Mouse (Mus musculus): ENCODE results near the gene Tsnaxip1. TPM values are rescaled to one million over a fixed set of nuclear protein-coding genes. Genes with fewer than 3 reads are reported as not detected.

Gene Tsnaxip1
- polyA plus RNA-seq, 1 experiment from 2014 or later, result 0.21 TPM

GRCm38 (mm10) chr8:105880754-105881520, 53.4 kb downstream of the Tsnaxip1 start, which contains the start of gene Edc4:
Gene Edc4, plus strand, starts transcription at chr8:105880881.
- Histone ChIP-seq H3K27me3 (ENCODE audit: insufficient read depth, low read length) (no peaks in the 10 kb centered on the region), H3K4me1 (ENCODE audit: insufficient read depth, low read length) (peaks cover 18% of the 10 kb centered on the region), H3K36me3 (ENCODE audit: insufficient read depth, low read length) (peaks cover 46% of the 10 kb centered on the region), H3K4me2 (replicated peaks; ENCODE audit: low read depth, low read length) (peak within 1 kb of the TSS; percentile 87), H3K9me3 (ENCODE audit: low read length) (no peaks in the 10 kb centered on the region), H3K27ac (ENCODE audit: low read length) (peak within 1 kb of the TSS; percentile 44; the same call in 1 of the 2 replicates), H3K9ac (replicated peaks; ENCODE audit: low read length) (peak within 1 kb of the TSS; percentile 92), H3K4me3 (ENCODE audit: low read length) (peak within 1 kb of the TSS; percentile 85)
- WGBS, result under 1% methylated on average over 45 of the region's 45 CpGs
- ATAC-seq (ENCODE audit: low FRiP score, low TSS enrichment), result peak; percentile 84

GRCm38 (mm10) chr8:105889756-105890465, 62.4 kb downstream of the Tsnaxip1 start:
- Histone ChIP-seq H3K9me3 (ENCODE audit: low read length) (no peaks in the 10 kb centered on the region), H3K4me3 (ENCODE audit: low read length) (no peak overlapping the region), H3K27ac (ENCODE audit: low read length) (no peak overlapping the region), H3K9ac (replicated peaks; ENCODE audit: low read length) (no peak overlapping the region), H3K4me2 (replicated peaks; ENCODE audit: low read depth, low read length) (no peak overlapping the region), H3K4me1 (ENCODE audit: insufficient read depth, low read length) (peaks cover 3% of the 10 kb centered on the region; the same call in 1 of the 2 replicates), H3K27me3 (ENCODE audit: insufficient read depth, low read length) (no peaks in the 10 kb centered on the region), H3K36me3 (ENCODE audit: insufficient read depth, low read length) (peaks cover 76% of the 10 kb centered on the region)
- no peak for ATAC-seq (ENCODE audit: low FRiP score, low TSS enrichment)
- 93% methylated on average over 12 of the region's 12 CpGs for WGBS

- Histone ChIP-seq H3K4me1 (ENCODE audit: insufficient read depth, low read length) (peaks cover 3% of the 10 kb centered on the region; the same call in 1 of the 2 replicates), H3K36me3 (ENCODE audit: insufficient read depth, low read length) (peaks cover 66% of the 10 kb centered on the region), H3K9ac (replicated peaks; ENCODE audit: low read length) (no peak overlapping the region), H3K9me3 (ENCODE audit: low read length) (no peaks in the 10 kb centered on the region), H3K27ac (ENCODE audit: low read length) (no peak overlapping the region), H3K4me2 (replicated peaks; ENCODE audit: low read depth, low read length) (no peak overlapping the region), H3K4me3 (ENCODE audit: low read length) (no peak overlapping the region), H3K27me3 (ENCODE audit: insufficient read depth, low read length) (no peaks in the 10 kb centered on the region)
- ATAC-seq (ENCODE audit: low FRiP score, low TSS enrichment), result no peak
- WGBS, result 72% methylated on average over 6 of the region's 6 CpGs
Observed at GRCm38 (mm10) chr8:105890870-105891269, 63.3 kb downstream of the Tsnaxip1 start.

- H3K36me3 ChIP-seq (ENCODE audit: insufficient read depth, low read length), result peaks cover 51% of the 10 kb centered on the region
- ATAC-seq (ENCODE audit: low FRiP score, low TSS enrichment), result no peak
- no peaks in the 10 kb centered on the region for H3K9me3 ChIP-seq (ENCODE audit: low read length)
- H3K27ac ChIP-seq (ENCODE audit: low read length), result no peak overlapping the region
- no peaks in the 10 kb centered on the region for H3K27me3 ChIP-seq (ENCODE audit: insufficient read depth, low read length)
- no peak overlapping the region for H3K9ac ChIP-seq (replicated peaks; ENCODE audit: low read length)
- no peak overlapping the region for H3K4me2 ChIP-seq (replicated peaks; ENCODE audit: low read depth, low read length)
- WGBS, result 80% methylated on average over 6 of the region's 6 CpGs
- H3K4me1 ChIP-seq (ENCODE audit: insufficient read depth, low read length), result peaks cover 3% of the 10 kb centered on the region; the same call in 1 of the 2 replicates
- H3K4me3 ChIP-seq (ENCODE audit: low read length), result no peak overlapping the region
Observed at GRCm38 (mm10) chr8:105892432-105892831, 64.9 kb downstream of the Tsnaxip1 start.

GRCm38 (mm10) chr8:105893339-105893738, 65.8 kb downstream of the Tsnaxip1 start, which contains the start of gene Nrn1l:
Gene Nrn1l, plus strand, starts transcription at chr8:105893567.
- H3K9me3 ChIP-seq (ENCODE audit: low read length), result no peaks in the 10 kb centered on the region
- H3K27ac ChIP-seq (ENCODE audit: low read length), result no peak within 1 kb of the TSS
- no peak within 1 kb of the TSS for H3K4me3 ChIP-seq (ENCODE audit: low read length)
- no peak within 1 kb of the TSS for H3K4me2 ChIP-seq (replicated peaks; ENCODE audit: low read depth, low read length)
- H3K27me3 ChIP-seq (ENCODE audit: insufficient read depth, low read length), result no peaks in the 10 kb centered on the region
- peaks cover 3% of the 10 kb centered on the region; the same call in 1 of the 2 replicates for H3K4me1 ChIP-seq (ENCODE audit: insufficient read depth, low read length)
- peaks cover 42% of the 10 kb centered on the region for H3K36me3 ChIP-seq (ENCODE audit: insufficient read depth, low read length)
- WGBS, result 5% methylated on average over 11 of the region's 11 CpGs
- no peak within 1 kb of the TSS for H3K9ac ChIP-seq (replicated peaks; ENCODE audit: low read length)
- peak; percentile 90 for ATAC-seq (ENCODE audit: low FRiP score, low TSS enrichment)

Other genes with a start within 250 kb of the Tsnaxip1 start
- gene Ripor1, start 222.5 kb upstream of the Tsnaxip1 start, polyA plus RNA-seq (2015; fragmentation: Nextera tagmentation; extraction: Ambion mirVana), result 44.5 and 46.3 TPM in 2 replicates
- 117 and 134 TPM in 2 replicates for gene Ctcf, start 191.2 kb upstream of the Tsnaxip1 start, polyA plus RNA-seq (2015; fragmentation: Nextera tagmentation; extraction: Ambion mirVana)
- 0.84 and 1.2 TPM in 2 replicates for gene Agrp, start 190.3 kb upstream of the Tsnaxip1 start, polyA plus RNA-seq (2015; fragmentation: Nextera tagmentation; extraction: Ambion mirVana)
- gene Carmil2, start 141.5 kb upstream of the Tsnaxip1 start, polyA plus RNA-seq (2015; fragmentation: Nextera tagmentation; extraction: Ambion mirVana), result 0.49 and 0.52 TPM in 2 replicates
- 65.7 and 67.6 TPM in 2 replicates for gene Acd, start 126.6 kb upstream of the Tsnaxip1 start, polyA plus RNA-seq (2015; fragmentation: Nextera tagmentation; extraction: Ambion mirVana)
- gene Pard6a, start 126.6 kb upstream of the Tsnaxip1 start, polyA plus RNA-seq (2015; fragmentation: Nextera tagmentation; extraction: Ambion mirVana), result 18.0 and 20.1 TPM in 2 replicates
- not detected in 2 replicates for gene 4933405L10Rik, start 120.1 kb upstream of the Tsnaxip1 start, polyA plus RNA-seq (2015; fragmentation: Nextera tagmentation; extraction: Ambion mirVana)
- gene Enkd1, start 119.5 kb upstream of the Tsnaxip1 start, polyA plus RNA-seq (2015; fragmentation: Nextera tagmentation; extraction: Ambion mirVana), result 29.0 and 34.1 TPM in 2 replicates
- gene Gfod2, start 69.1 kb upstream of the Tsnaxip1 start, polyA plus RNA-seq (2015; fragmentation: Nextera tagmentation; extraction: Ambion mirVana), result 24.9 and 25.7 TPM in 2 replicates
- gene Ranbp10, start 381 bp upstream of the Tsnaxip1 start, polyA plus RNA-seq (2015; fragmentation: Nextera tagmentation; extraction: Ambion mirVana), result 10.7 and 13.3 TPM in 2 replicates
- 44.7 and 46.3 TPM in 2 replicates for gene Cenpt, start 25.5 kb downstream of the Tsnaxip1 start, polyA plus RNA-seq (2015; fragmentation: Nextera tagmentation; extraction: Ambion mirVana)
- gene Thap11, start 27.4 kb downstream of the Tsnaxip1 start, polyA plus RNA-seq (2015; fragmentation: Nextera tagmentation; extraction: Ambion mirVana), result 65.2 and 66.1 TPM in 2 replicates
- 186 and 242 TPM in 2 replicates for gene Nutf2, start 32.8 kb downstream of the Tsnaxip1 start, polyA plus RNA-seq (2015; fragmentation: Nextera tagmentation; extraction: Ambion mirVana)
- gene Edc4, start 53.1 kb downstream of the Tsnaxip1 start, polyA plus RNA-seq (2015; fragmentation: Nextera tagmentation; extraction: Ambion mirVana), result 58.8 and 61.1 TPM in 2 replicates
- gene Nrn1l, start 65.8 kb downstream of the Tsnaxip1 start, polyA plus RNA-seq (2015; fragmentation: Nextera tagmentation; extraction: Ambion mirVana), result 0.53 and 0.85 TPM in 2 replicates
- gene Pskh1, start 72.7 kb downstream of the Tsnaxip1 start, polyA plus RNA-seq (2015; fragmentation: Nextera tagmentation; extraction: Ambion mirVana), result 44.3 and 46.7 TPM in 2 replicates
- gene Ctrl, start 106.1 kb downstream of the Tsnaxip1 start, polyA plus RNA-seq (2015; fragmentation: Nextera tagmentation; extraction: Ambion mirVana), result 0.82 and 1.8 TPM in 2 replicates
- gene Psmb10, start 110.7 kb downstream of the Tsnaxip1 start, polyA plus RNA-seq (2015; fragmentation: Nextera tagmentation; extraction: Ambion mirVana), result 33.3 and 46.5 TPM in 2 replicates
- gene Lcat, start 115.7 kb downstream of the Tsnaxip1 start, polyA plus RNA-seq (2015; fragmentation: Nextera tagmentation; extraction: Ambion mirVana), result 1.3 and 1.8 TPM in 2 replicates
- 36.1 and 36.2 TPM in 2 replicates for gene Slc12a4, start 138.4 kb downstream of the Tsnaxip1 start, polyA plus RNA-seq (2015; fragmentation: Nextera tagmentation; extraction: Ambion mirVana)
- gene Dpep3, start 151.7 kb downstream of the Tsnaxip1 start, polyA plus RNA-seq (2015; fragmentation: Nextera tagmentation; extraction: Ambion mirVana), result not detected in 2 replicates
- gene Dus2, start 163.6 kb downstream of the Tsnaxip1 start, polyA plus RNA-seq (2015; fragmentation: Nextera tagmentation; extraction: Ambion mirVana), result 19.7 and 24.6 TPM in 2 replicates
- gene Dpep2nb, start 178.2 kb downstream of the Tsnaxip1 start, polyA plus RNA-seq (2015; fragmentation: Nextera tagmentation; extraction: Ambion mirVana), result not detected in 2 replicates
- gene Ddx28, start 184.2 kb downstream of the Tsnaxip1 start, polyA plus RNA-seq (2015; fragmentation: Nextera tagmentation; extraction: Ambion mirVana), result 19.8 and 21.2 TPM in 2 replicates
- gene Nfatc3, start 231.1 kb downstream of the Tsnaxip1 start, polyA plus RNA-seq (2015; fragmentation: Nextera tagmentation; extraction: Ambion mirVana), result 5.7 and 6.7 TPM in 2 replicates

Data from kidney, embryonic 16.5 days (tissue).